Mouse (Mus musculus) v-Abl transformed pro-B cells (cell line): ENCODE results near the gene Fuk.
"Not testable (repeated sequence)": the region's sequence is repeated elsewhere in the genome, so short reads cannot be mapped to it uniquely, and the experiment has no call there.

Experiments
- in situ Hi-C, 2 experiments: fragments of 400-800 bp; cut with MboI; formaldehyde crosslinking; loops; one replicate each; pipeline ENCODE4 v1.15.1; 2025; ENCODE audit not compliant: unreplicated experiment in 2 of 2

Gene Fuk

GRCm38 (mm10) chr8:110901839-110902578 lies at the start of gene Fuk:
Gene Fuk (minus strand): TSS chr8:110902488.
- in situ Hi-C loops: no loop called here

GRCm38 (mm10) chr8:110950065-110950484 lies 47.8 kb upstream of the Fuk start:
- in situ Hi-C loops: no loop called here

GRCm38 (mm10) chr8:110945716-110946115 lies 43.4 kb upstream of the Fuk start:
- in situ Hi-C loops: no loop called here

- in situ Hi-C loops: no loop called here
Observed at GRCm38 (mm10) chr8:110944276-110944876, 42.1 kb upstream of the Fuk start.

GRCm38 (mm10) chr8:110941453-110941948 lies 39.2 kb upstream of the Fuk start:
- in situ Hi-C loops: no loop called here

GRCm38 (mm10) chr8:110940682-110941452 lies 38.6 kb upstream of the Fuk start:
- in situ Hi-C loops: no loop called here

- in situ Hi-C loops: no loop called here
Observed at GRCm38 (mm10) chr8:110938882-110939589, 36.7 kb upstream of the Fuk start.

- in situ Hi-C loops: no loop called here
Observed at GRCm38 (mm10) chr8:110936217-110936616, 33.9 kb upstream of the Fuk start.

- in situ Hi-C loops: no loop called here
Observed at GRCm38 (mm10) chr8:110933272-110933671, 31.0 kb upstream of the Fuk start.

- in situ Hi-C loops: no loop called here
Observed at GRCm38 (mm10) chr8:110932444-110932843, 30.2 kb upstream of the Fuk start.

- in situ Hi-C loops: no loop called here
Observed at GRCm38 (mm10) chr8:110931176-110931939, 29.1 kb upstream of the Fuk start.

- in situ Hi-C loops: not testable (repeated sequence)
Observed at GRCm38 (mm10) chr8:110929672-110930071, 27.4 kb upstream of the Fuk start.

GRCm38 (mm10) chr8:110929066-110929465 lies 26.8 kb upstream of the Fuk start:
- in situ Hi-C loops: no loop called here

- in situ Hi-C loops: no loop called here
Observed at GRCm38 (mm10) chr8:110928435-110928834, 26.1 kb upstream of the Fuk start.

- in situ Hi-C loops: no loop called here
Observed at GRCm38 (mm10) chr8:110926690-110927089, 24.4 kb upstream of the Fuk start.

- in situ Hi-C loops: no loop called here
Observed at GRCm38 (mm10) chr8:110925691-110926140, 23.4 kb upstream of the Fuk start.

GRCm38 (mm10) chr8:110921492-110922230 lies 19.4 kb upstream of the Fuk start:
- in situ Hi-C loops: loop anchor here in 1 of 2 experiments (5.0 kb wide), 1 partner anchor 36 kb away; no protein-coding TSS in a partner anchor

GRCm38 (mm10) chr8:110920773-110921277 lies 18.5 kb upstream of the Fuk start:
- in situ Hi-C loops: loop anchor here in 1 of 2 experiments (5.0 kb wide), 1 partner anchor 36 kb away; no protein-coding TSS in a partner anchor
